Mouse (Mus musculus) adrenal gland, adult 18-20 months (tissue): ENCODE results near the gene Fbxo8. TPM values are rescaled to one million over a fixed set of nuclear protein-coding genes. Genes with fewer than 3 reads are reported as not detected.

Experiments
- DNase-seq, 2 experiments: peaks; one replicate each; pipeline ENCODE4 v3.0.0; 2021 to 2022; ENCODE audit warnings: low spot score in 2 of 2
- long read RNA-seq, 2 experiments: library from polyadenylated mRNA; stranded (forward); transcript quantifications; one replicate each; pipeline ENCODE4 v2.0.0; 2021
- total RNA-seq, 2 experiments: library from RNA; stranded (reverse); gene quantifications; 1 replicate in 1 of 2; 2 replicates in 1 of 2; pipeline ENCODE4 v1.2.3; 2021

The Fbxo8 gene
- 10 to 100 TPM; 46.7 to 47.0 TPM for total RNA-seq
- long read RNA-seq, experiment 1, transcript Fbxo8-201 (6 exons, 3,571 nt) = major isoform, 16 of 22 reads
- long read RNA-seq, experiment 1, partial matches to known transcripts = 1 of 22 reads
- long read RNA-seq, experiment 1, other reads (novel, unspliced or antisense) = 5 of 22 reads
- long read RNA-seq, experiment 2, transcript Fbxo8-201 (6 exons, 3,571 nt) = major isoform, 41 of 56 reads
- long read RNA-seq, experiment 2, partial matches to known transcripts = 1 of 56 reads
- long read RNA-seq, experiment 2, other reads (novel, unspliced or antisense) = 13 of 56 reads

DNA sequence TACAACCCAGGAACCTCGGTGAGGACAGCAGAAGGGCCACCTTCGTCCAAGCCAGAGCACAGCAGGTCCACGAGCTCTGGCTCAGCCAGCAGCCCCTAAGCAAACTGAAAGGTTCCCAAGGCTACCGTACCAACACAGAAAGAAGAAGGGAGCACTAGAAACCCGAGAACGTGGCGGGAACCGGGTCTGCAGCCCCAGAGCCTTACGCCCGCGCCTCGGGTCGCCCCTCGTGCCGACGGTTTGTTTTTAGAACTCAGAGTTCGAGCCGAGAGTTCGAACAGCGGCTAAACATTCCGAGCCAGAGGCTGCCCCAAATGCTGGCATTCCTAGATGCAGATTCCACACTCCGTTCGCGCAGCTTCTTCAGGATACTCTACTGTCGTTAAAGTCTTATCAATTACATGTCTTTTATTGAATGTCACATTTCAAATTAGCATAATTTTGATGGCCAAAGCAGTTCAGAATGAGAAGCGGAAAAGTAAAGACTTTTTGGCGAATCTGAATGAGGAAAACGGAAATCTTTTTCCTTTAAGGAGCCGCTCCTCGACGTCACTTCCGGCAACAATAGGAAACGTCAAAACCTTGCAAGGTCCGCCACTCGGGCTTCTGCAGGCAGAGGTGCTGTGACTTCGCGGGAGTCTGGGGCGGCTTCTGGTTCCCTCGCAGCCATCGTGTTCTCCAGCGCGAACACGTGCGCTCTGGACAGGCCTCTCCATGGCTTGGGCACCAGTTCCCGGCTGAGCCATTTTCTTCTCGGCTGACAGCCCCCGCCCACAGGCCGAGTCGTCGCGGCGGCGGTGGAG, at the start of gene Fbxo8, which contains the start of gene Cep44:
TSS of gene Fbxo8 (plus strand) at position 533 of the 803 bp plus-strand sequence.
TSS of gene Cep44 (minus strand) at position 490 of the 803 bp plus-strand sequence.
- DNase-seq = peak; percentile 64 to 76

GRCm38 (mm10) chr8:56501911-56502310, 49.0 kb upstream of the Fbxo8 start:
- no peak for DNase-seq

- DNase-seq = no peak
These were observed 42.5 kb upstream of the Fbxo8 start for GRCm38 (mm10) chr8:56508318-56508951.

- DNase-seq = no peak
These were observed 41.9 kb upstream of the Fbxo8 start for GRCm38 (mm10) chr8:56508952-56509479.

- no peak for DNase-seq
These were observed 32.0 kb upstream of the Fbxo8 start for GRCm38 (mm10) chr8:56518848-56519247.

DNA sequence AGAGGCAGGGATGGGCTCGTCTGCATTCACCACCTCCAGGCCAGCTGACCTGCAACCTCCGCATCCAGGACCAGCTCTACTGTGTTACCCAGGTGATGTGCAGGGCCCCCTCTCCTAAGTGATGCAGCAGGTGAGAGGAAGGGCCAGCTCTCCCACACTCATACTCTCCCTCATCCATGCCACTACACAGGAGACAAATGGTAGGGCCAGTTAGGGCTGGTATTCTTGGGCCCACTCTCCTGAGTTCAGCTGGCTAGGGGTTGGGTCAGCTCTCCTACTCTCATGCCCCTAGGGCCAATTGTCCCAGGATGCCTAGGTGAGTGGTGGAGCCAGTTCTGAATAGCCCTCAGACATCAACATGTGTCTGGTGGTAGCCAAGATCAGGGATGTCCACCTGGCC, 30.6 kb upstream of the Fbxo8 start:
- DNase-seq = no peak

- DNase-seq = no peak
These were observed 29.8 kb upstream of the Fbxo8 start for GRCm38 (mm10) chr8:56521051-56521450.

DNA sequence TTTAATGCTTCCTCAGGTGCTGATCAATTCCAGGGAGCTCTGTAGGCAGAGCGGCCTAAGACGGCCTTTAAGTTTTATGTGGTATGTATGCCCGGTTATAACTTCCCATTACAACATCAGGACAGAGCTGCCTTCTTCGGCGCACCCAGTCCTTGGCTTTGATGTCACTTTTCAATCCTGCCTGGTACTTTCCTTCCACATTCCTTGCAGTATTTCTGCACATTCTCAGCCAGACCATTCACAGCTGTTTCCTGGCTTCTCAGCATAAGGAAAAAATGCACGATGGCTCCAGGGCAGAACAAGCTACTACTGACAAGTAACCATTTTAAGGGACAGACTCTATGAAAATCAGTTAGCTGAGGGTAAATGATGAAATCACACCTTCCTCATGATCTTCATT, 22.0 kb upstream of the Fbxo8 start:
- no peak for DNase-seq

DNA sequence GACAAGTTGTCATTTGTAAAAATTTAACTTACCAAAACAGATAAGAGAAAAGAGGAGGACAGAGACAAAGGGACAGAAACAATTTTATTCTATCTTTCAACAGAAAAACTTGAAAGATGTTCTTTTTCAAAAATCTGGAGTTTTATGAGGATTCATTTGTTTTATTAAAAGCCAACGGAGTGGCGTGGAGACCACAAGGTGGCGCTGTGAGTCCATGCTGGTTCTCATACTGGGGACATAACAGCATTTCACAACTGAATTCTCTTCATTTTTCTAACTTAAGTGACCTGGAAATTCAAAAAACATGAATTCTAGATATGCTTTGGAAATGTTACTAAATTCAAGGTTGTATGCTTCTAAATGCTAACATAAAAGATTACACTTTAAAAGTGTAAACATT, 20.5 kb upstream of the Fbxo8 start:
- DNase-seq = peak; percentile 68 to 74

DNA sequence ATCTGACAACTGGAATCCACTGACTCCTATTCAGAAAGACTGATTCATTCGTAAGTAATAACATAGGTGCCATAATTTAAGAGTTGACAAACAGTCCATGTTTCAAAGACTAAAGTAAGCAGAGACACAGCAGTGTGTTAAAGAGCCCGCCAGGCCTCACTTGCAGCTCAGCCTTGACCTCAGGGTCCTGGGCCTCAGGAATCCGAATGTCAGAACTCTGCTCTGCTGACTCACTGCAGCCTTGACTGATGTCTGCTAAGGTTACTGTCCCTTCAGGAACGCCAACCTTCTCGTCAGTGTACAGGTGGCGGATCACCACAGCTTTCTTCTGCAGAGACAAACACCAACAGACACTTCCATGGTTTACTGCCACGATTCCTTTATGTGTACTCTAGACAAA, 10.2 kb upstream of the Fbxo8 start:
- peak in 1 of 2 experiments; percentile 32 for DNase-seq

DNA sequence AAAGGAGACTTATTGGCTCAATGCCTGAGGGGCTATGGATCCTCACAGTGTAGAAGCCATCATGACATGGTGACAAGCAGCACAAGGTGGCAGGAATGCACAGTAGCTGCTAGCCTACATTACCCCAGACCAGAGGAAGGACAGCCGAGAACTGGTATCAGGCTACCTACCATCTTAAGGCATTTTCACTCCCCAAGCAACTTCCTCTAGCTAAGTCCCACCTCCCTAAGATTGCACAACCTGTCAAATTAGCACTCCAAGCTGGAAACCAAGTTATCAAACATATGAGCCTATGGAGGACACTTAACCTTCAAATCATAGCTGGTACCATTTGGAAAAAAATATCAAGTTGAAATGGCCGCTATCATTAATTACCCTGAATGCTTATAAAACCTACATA, 3.0 kb upstream of the Fbxo8 start:
- DNase-seq = no peak

DNA sequence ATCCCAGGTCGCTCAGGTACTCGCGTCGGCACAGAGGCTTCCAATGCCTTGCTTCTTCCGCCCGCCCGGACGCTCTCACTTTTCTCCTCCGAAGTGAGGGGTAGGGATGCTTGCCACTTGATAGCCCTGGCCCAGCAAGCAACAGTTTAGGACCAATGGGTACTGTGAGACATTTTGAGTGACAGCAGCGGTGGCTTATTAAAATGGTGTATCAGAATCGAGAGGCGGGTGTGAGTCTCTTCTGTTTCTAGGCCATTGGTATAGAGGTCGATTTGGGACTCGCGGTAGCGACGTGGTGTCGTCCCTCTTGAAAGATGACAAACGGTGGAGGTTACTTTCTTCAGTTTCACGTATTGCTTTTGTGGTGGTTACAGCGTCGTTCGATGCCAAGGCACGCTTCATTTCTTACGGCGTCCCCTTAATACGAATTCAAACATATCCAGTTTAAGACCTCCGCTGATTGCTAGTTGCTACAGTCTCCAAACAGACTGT, 517 bp downstream of the Fbxo8 start:
- peak; percentile 70 to 72 for DNase-seq

GRCm38 (mm10) chr8:56552045-56552444, 1.2 kb downstream of the Fbxo8 start:
- DNase-seq = no peak

DNA sequence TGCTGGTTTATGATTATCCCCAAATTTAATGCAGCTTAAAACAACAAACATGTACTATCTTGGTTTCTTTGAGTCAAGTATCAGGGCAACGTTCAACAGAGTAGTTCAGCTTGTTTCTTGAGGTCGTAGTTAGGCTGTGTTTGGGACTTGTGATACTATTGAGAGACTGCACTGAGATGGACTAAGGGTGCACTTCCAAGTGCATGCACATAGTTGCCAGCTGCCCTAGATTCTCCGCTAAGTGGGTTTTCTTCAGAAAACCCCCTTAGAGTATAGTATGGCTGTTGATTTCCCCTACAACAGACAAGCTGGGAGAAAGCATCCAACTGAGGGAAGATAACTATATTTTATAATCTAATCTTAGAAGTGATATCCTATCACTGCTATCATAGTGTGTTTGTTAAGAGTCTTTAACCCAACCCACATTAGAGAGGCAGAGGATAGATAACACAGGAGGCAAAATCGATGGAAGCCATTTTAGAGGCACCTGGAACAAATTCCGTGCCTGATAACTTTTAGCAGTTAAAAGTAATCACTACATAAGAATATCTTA, 1.7 kb downstream of the Fbxo8 start:
- no peak for DNase-seq

DNA sequence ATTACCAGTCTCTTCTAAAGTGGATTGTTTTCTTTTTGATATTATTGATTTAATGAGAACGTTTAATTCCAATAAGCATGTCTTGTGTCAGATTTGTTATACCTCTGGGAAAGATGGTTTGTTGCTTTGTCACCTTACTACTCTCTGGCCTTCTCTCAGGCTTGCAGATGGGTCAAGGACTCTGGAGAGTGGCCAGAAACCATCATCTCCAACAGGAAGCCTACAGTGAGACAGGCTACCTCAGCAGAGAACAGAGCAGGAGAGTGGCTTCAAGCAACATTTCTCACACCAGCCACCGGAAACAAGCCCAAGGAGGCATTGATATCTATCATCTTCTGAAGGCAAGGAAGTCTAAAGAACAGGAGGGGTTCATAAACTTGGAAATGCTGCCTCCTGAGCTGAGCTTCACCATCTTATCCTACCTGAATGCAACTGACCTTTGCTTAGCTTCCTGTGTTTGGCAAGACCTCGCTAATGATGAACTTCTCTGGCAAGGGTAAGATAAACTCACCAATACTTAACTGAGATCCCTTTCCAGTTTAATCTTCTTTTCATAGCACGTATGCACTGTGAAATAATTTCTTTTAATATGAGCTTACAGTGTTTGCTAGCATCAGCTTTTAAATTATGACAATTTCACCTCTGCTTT, 13.6 kb downstream of the Fbxo8 start:
- peak in 1 of 2 experiments; percentile 31 for DNase-seq

DNA sequence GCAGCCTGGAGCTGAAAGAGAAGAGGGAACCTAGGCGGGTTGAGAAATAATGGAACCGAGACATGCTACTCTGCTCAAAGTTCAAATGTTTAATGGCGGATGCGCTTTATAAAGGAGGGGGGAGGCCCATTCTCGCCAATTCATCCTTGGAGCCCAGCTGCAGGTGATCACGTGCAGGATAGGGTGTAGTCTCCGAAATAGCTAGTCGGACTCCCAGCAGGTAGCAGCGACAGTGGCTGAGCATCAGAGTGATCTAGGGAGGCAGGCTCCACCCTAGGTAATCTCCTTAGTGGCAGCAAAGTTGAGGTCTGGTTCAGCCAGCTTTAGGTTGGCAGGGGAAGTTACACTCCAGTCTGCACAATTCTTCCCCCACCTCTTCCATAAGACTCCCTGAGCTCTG, 16.0 kb downstream of the Fbxo8 start:
- DNase-seq = no peak

DNA sequence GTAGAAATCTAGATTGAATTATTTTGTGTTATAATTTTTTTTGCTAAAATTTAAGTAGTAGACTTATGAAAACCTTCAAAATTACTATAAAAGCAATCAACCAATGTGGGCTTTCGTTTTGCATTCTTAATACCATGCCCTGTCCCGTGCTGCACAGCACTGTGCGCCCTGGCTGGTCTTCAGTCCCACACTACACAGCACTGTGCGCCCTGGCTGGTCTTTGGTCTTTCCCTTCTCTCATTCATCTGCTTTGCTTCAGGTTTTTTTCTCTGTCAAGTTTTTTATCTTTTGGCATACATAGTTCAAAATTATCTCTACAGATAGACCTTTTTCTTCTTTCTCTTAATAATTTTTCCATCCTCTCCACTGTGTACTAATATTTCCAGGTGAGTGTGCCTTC, 30.0 kb downstream of the Fbxo8 start:
- DNase-seq = peak in 1 of 2 experiments; percentile 34

- DNase-seq = no peak
These were observed 32.0 kb downstream of the Fbxo8 start for GRCm38 (mm10) chr8:56582841-56583240.

DNA sequence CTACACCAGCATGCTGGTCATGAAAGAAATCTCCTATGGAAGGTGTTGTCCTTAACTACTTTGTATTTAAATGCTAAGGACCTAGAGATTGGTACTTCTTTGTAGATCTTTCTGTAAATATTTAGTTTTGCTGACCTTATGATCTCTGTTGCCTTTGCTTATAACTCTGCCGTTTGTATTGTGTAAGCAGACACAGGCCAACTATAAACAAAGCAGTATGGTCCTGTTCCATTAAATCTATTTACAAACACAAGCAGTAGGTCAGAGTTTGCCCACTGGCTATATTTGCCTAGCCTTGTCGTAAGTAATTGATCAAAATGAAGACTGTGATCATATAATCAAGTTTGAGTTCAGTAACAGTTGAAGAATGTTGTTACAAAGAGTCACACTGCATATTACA, 38.1 kb downstream of the Fbxo8 start:
- no peak for DNase-seq

DNA sequence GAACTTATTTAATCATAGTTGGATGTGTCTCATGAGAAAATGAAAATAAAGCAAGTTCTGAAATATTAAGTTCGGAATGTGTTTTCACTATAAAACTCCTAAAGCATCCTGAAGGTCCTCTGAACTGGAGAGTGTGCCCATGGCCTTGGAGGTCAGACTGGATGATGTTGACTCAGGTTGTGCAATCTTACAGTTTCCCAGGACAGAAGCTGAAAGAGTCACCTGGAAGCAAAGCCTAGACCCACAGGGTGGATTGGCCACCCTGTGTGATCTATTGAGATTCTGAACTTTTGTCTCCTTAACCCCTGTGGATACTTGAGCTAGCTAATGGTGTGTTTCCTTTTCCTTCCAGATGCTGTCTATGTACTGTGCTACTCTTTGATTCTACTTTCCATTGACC, 40.2 kb downstream of the Fbxo8 start:
- DNase-seq = no peak

DNA sequence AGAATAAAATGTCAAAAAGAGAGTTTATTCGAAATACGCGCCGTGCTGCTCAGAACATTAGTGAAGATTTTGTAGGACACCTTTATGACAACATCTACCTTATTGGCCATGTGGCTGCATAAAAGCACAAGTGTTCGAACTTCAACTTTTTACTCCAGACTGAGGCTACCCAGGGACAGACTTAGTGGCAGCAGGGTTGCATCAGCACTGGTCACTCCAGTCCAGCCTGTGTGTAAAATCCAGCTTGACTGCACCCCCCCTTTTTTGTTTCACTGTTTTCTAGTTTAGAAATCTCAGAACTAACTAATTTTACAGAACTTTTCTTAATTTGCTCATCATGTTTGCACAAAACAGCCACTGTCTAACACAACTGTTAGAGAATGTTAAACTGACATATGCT, 40.6 kb downstream of the Fbxo8 start:
- no peak for DNase-seq
